Mouse (Mus musculus): ENCODE results near the gene Irf7. TPM values are rescaled to one million over a fixed set of nuclear protein-coding genes. Genes with fewer than 3 reads are reported as not detected.

Gene Irf7
- 10 to 100 TPM; 27.7 to 35.2 TPM for total RNA-seq (2023)

GRCm38 (mm10) chr7:141265739-141266561 is at the start of gene Irf7:
Irf7 (minus strand) TSS chr7:141266481.

GRCm38 (mm10) chr7:141291921-141292582 is 25.8 kb upstream of the Irf7 start, which contains the start of gene Drd4:
Drd4 (plus strand) TSS chr7:141292006.

GRCm38 (mm10) chr7:141278766-141279590 is 12.7 kb upstream of the Irf7 start, which contains the start of gene Sct:
Sct (minus strand) TSS chr7:141279133.

DNA sequence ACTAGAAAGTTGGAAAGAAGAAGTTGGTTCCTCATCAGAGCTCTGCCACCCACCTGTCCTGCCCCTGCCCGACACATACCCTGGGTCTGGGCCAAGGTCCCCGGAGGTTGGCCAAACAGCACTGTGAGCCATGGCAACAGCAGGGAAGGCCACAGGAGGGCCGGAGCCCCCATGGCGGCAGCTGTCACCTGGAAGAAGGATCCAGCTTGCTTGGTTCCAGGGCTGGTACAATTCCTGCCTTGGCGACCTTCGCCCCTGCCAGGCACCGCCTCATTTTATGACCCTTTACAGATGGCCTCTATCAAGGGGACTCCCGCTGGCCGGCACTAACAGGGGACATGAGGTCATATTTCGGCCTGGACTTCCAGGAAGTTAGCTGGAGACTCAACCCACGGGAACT is 10.3 kb upstream of the Irf7 start, which contains the start of gene Cdhr5:
Gene Cdhr5, minus strand, starts transcription at position 241 of the 400 bp plus-strand sequence.

DNA sequence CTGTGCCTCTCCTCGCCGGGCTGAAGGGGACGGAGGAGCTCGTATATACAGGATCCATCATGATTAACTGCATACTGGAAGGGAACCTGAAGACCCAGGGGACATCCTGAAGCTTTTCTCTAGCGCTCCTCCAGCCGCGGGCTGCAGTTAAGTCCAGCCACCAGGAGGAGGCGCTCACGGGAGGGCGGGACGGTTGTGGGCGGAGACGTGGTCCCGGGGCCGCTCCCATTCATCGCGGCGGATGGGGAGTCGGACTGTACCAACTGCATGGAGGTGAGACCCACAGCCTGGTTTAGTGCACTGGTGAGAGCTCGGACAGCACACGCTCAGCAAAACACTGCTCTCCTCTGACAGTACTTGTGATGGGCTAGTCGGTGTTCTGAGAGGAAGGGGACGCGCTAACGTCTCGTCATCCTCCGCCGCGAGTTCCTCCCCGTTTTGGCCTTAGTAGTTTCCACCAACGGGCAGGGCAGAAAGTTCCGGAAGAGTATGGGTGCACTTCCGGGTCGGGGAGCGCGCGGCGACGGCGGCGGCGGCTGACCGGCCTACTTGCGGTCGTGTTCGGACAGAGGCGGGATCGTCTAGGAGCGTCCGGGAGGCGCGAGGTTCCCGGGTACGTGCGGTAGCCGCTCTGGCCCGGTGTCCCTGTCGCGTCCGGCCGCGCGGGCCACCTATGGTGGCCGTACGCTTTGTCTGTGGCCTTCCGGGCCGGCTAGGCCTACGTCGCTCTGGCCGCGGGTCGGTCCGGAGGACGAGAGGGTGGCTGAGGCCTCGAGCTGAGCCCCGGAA is 37.8 kb downstream of the Irf7 start, which contains the start of gene Phrf1:
Gene Phrf1, plus strand, starts transcription at position 506 of the 789 bp plus-strand sequence.

GRCm38 (mm10) chr7:141215101-141215879 is 51.0 kb downstream of the Irf7 start, which contains the start of gene Rassf7:
Rassf7 (plus strand) TSS chr7:141215860.

GRCm38 (mm10) chr7:141213605-141214235 is 52.6 kb downstream of the Irf7 start, which contains the start of gene Lmntd2:
Lmntd2 (minus strand) TSS chr7:141214080.

Other genes with a start within 250 kb of the Irf7 start
- gene Ifitm6, start 248.6 kb downstream of the Irf7 start, total RNA-seq (2023) = 100 to 1,000 TPM; 869 to 973 TPM
- not detected for gene Gm17387, start 237.3 kb downstream of the Irf7 start, total RNA-seq (2023)
- gene B4galnt4, start 205.4 kb downstream of the Irf7 start, total RNA-seq (2023) = 1 to 10 TPM in 1 of 2 experiments, under 1 TPM in 1; 0.67 to 1.2 TPM
- gene Pkp3, start 188.3 kb downstream of the Irf7 start, total RNA-seq (2023) = 1 to 10 TPM; 3.6 to 5.5 TPM
- gene Sigirr, start 165.9 kb downstream of the Irf7 start, total RNA-seq (2023) = 1 to 10 TPM; 6.6 to 7.4 TPM
- gene Ano9, start 148.7 kb downstream of the Irf7 start, total RNA-seq (2023) = not detected
- 10 to 100 TPM in 1 of 2 experiments, 1 to 10 TPM in 1; 7.5 to 14.3 TPM for gene Ptdss2, start 144.1 kb downstream of the Irf7 start, total RNA-seq (2023)
- gene Rnh1, start 93.6 kb downstream of the Irf7 start, total RNA-seq (2023) = 100 to 1,000 TPM in 1 of 2 experiments, 10 to 100 TPM in 1; 85.6 to 106 TPM
- 10 to 100 TPM; 30.0 to 30.9 TPM for gene Hras, start 72.5 kb downstream of the Irf7 start, total RNA-seq (2023)
- gene Lrrc56, start 72.3 kb downstream of the Irf7 start, total RNA-seq (2023) = 1 to 10 TPM; 3.8 to 5.6 TPM
- under 1 TPM; 0.18 to 0.22 TPM for gene Lmntd2, start 52.4 kb downstream of the Irf7 start, total RNA-seq (2023)
- gene Rassf7, start 50.6 kb downstream of the Irf7 start, total RNA-seq (2023) = 1 to 10 TPM; 4.0 to 5.0 TPM
- gene Phrf1, start 37.7 kb downstream of the Irf7 start, total RNA-seq (2023) = 10 to 100 TPM; 77.4 to 85.4 TPM
- not detected for gene Cdhr5, start 10.3 kb upstream of the Irf7 start, total RNA-seq (2023)
- not detected for gene Sct, start 12.7 kb upstream of the Irf7 start, total RNA-seq (2023)
- not detected for gene Drd4, start 25.5 kb upstream of the Irf7 start, total RNA-seq (2023)
- 10 to 100 TPM; 29.1 to 29.5 TPM for gene Deaf1, start 61.2 kb upstream of the Irf7 start, total RNA-seq (2023)
- 10 to 100 TPM in 1 of 2 experiments, 1 to 10 TPM in 1; 9.5 to 10.8 TPM for gene Tmem80, start 61.3 kb upstream of the Irf7 start, total RNA-seq (2023)
- gene Eps8l2, start 72.4 kb upstream of the Irf7 start, total RNA-seq (2023) = under 1 TPM in 1 of 2 experiments, not detected in 1; 0.78 TPM
- 100 to 1,000 TPM; 737 to 741 TPM for gene Taldo1, start 125.7 kb upstream of the Irf7 start, total RNA-seq (2023)
- 10 to 100 TPM; 19.7 to 19.9 TPM for gene Gatd1, start 147.7 kb upstream of the Irf7 start, total RNA-seq (2023)
- gene Cend1, start 163.0 kb upstream of the Irf7 start, total RNA-seq (2023) = not detected
- gene Slc25a22, start 171.4 kb upstream of the Irf7 start, total RNA-seq (2023) = 10 to 100 TPM; 14.0 to 16.2 TPM
- gene Pidd1, start 177.5 kb upstream of the Irf7 start, total RNA-seq (2023) = 10 to 100 TPM in 1 of 2 experiments, 1 to 10 TPM in 1; 8.2 to 10.7 TPM
- 100 to 1,000 TPM; 666 to 909 TPM for gene Rplp2, start 180.9 kb upstream of the Irf7 start, total RNA-seq (2023)
- 100 to 1,000 TPM in 1 of 2 experiments, 10 to 100 TPM in 1; 90.8 to 112 TPM for gene Pnpla2, start 188.7 kb upstream of the Irf7 start, total RNA-seq (2023)
- 1 to 10 TPM; 4.0 to 9.5 TPM for gene Cracr2b, start 194.6 kb upstream of the Irf7 start, total RNA-seq (2023)
- 10 to 100 TPM; 12.0 to 15.6 TPM for gene Cd151, start 200.9 kb upstream of the Irf7 start, total RNA-seq (2023)
- 10 to 100 TPM in 1 of 2 experiments, 1 to 10 TPM in 1; 8.9 to 11.4 TPM for gene Polr2l, start 208.7 kb upstream of the Irf7 start, total RNA-seq (2023)
- gene Tspan4, start 208.8 kb upstream of the Irf7 start, total RNA-seq (2023) = 1 to 10 TPM; 2.2 to 3.7 TPM